Comparison of ENCODE assay signal across 1 mouse cellular context in genomic region chr9:98924183-98924582, GRCm38 (mm10).
TF ChIP-seq lines count a peak whose summit lies in the region.

No protein-coding gene starts in this region.

TF ChIP-seq in CH12.LX, 34 proteins besides CTCF, POLR2A, EP300 and RAD21 (continued from another document):
- TF ChIP-seq USF1 (IDR thresholded peaks at IDR 0.05; ENCODE audit: low read depth, low read length): no peak
- no peak for TF ChIP-seq BHLHE40 (IDR thresholded peaks at IDR 0.05; ENCODE audit: low read depth, low read length)
- TF ChIP-seq ETS1 (conservative IDR thresholded peaks at IDR 0.05; ENCODE audit: low read depth, low read length): no peak
- TF ChIP-seq KAT2A (IDR thresholded peaks at IDR 0.05; ENCODE audit: insufficient replicate concordance, low read length): no peak
